Mouse (Mus musculus): ENCODE results near the gene Zmym3. TPM values are rescaled to one million over a fixed set of nuclear protein-coding genes. Genes with fewer than 3 reads are reported as not detected.

Gene Zmym3
- polyA plus RNA-seq, 1 experiment from 2014 or later, result 27.7 TPM

- peaks cover 19% of the 10 kb centered on the region for H3K4me1 ChIP-seq
- H3K36me3 ChIP-seq, result peaks cover 14% of the 10 kb centered on the region
- peak overlapping the region; percentile 62 for H3K27ac ChIP-seq
- no peak; the same call in 1 of the 2 replicates for ATAC-seq (replicated peaks; ENCODE audit: low FRiP score)
- no peaks in the 10 kb centered on the region for H3K9me3 ChIP-seq (replicated peaks)
- H3K9ac ChIP-seq, result peak overlapping the region; percentile 53
- 24% methylated on average over 36 of the region's 36 CpGs for WGBS
- H3K27me3 ChIP-seq, result peaks cover 12% of the 10 kb centered on the region; the same call in 1 of the 2 replicates
- H3K4me2 ChIP-seq, result peak overlapping the region; percentile 77
- peak overlapping the region; percentile 62 for H3K4me3 ChIP-seq (replicated peaks)
Measured at GRCm38 (mm10) chrX:101418946-101419724, 1.5 kb downstream of the Zmym3 start.

GRCm38 (mm10) chrX:101396459-101396858 is 24.2 kb downstream of the Zmym3 start:
- Histone ChIP-seq H3K9ac (no peak overlapping the region), H3K36me3 (no peaks in the 10 kb centered on the region), H3K4me2 (no peak overlapping the region), H3K27me3 (peaks cover 26% of the 10 kb centered on the region), H3K4me3 (replicated peaks) (no peak overlapping the region), H3K27ac (no peak overlapping the region), H3K4me1 (no peaks in the 10 kb centered on the region), H3K9me3 (replicated peaks) (no peaks in the 10 kb centered on the region)
- ATAC-seq (replicated peaks; ENCODE audit: low FRiP score), result no peak
- WGBS, result 25% methylated on average over 11 of the region's 11 CpGs

GRCm38 (mm10) chrX:101394341-101394740 is 26.3 kb downstream of the Zmym3 start:
- no peak overlapping the region for H3K4me3 ChIP-seq (replicated peaks)
- no peaks in the 10 kb centered on the region for H3K36me3 ChIP-seq
- no peaks in the 10 kb centered on the region for H3K9me3 ChIP-seq (replicated peaks)
- 55% methylated on average over 2 of the region's 2 CpGs for WGBS
- ATAC-seq (replicated peaks; ENCODE audit: low FRiP score), result no peak
- no peak overlapping the region for H3K27ac ChIP-seq
- no peaks in the 10 kb centered on the region for H3K4me1 ChIP-seq
- peaks cover 22% of the 10 kb centered on the region for H3K27me3 ChIP-seq
- no peak overlapping the region for H3K9ac ChIP-seq
- H3K4me2 ChIP-seq, result no peak overlapping the region

- Histone ChIP-seq H3K27me3 (peaks cover 32% of the 10 kb centered on the region), H3K9me3 (replicated peaks) (no peaks in the 10 kb centered on the region), H3K9ac (no peak overlapping the region), H3K36me3 (no peaks in the 10 kb centered on the region), H3K4me3 (replicated peaks) (no peak overlapping the region), H3K4me1 (0 out of 2 replicates have a peak, but pooled peaks cover 4% of the 10 kb centered on the region), H3K27ac (no peak overlapping the region), H3K4me2 (no peak overlapping the region)
- no peak for ATAC-seq (replicated peaks; ENCODE audit: low FRiP score)
- 64% methylated on average over 5 of the region's 5 CpGs for WGBS
Measured at GRCm38 (mm10) chrX:101388866-101389537, 31.6 kb downstream of the Zmym3 start.

GRCm38 (mm10) chrX:101386222-101386621 is 34.4 kb downstream of the Zmym3 start:
- no peaks in the 10 kb centered on the region for H3K9me3 ChIP-seq (replicated peaks)
- 0 out of 2 replicates have a peak, but pooled peaks cover 4% of the 10 kb centered on the region for H3K4me1 ChIP-seq
- 40% methylated on average over 4 of the region's 4 CpGs for WGBS
- peaks cover 60% of the 10 kb centered on the region for H3K27me3 ChIP-seq
- no peak overlapping the region for H3K9ac ChIP-seq
- H3K4me3 ChIP-seq (replicated peaks), result no peak overlapping the region
- no peak for ATAC-seq (replicated peaks; ENCODE audit: low FRiP score)
- H3K4me2 ChIP-seq, result no peak overlapping the region
- no peaks in the 10 kb centered on the region for H3K36me3 ChIP-seq
- H3K27ac ChIP-seq, result no peak overlapping the region

- Histone ChIP-seq H3K9ac (no peak overlapping the region), H3K36me3 (no peaks in the 10 kb centered on the region), H3K4me1 (0 out of 2 replicates have a peak, but pooled peaks cover 4% of the 10 kb centered on the region), H3K27ac (no peak overlapping the region), H3K4me2 (peak overlapping the region; percentile 52), H3K27me3 (peaks cover 73% of the 10 kb centered on the region), H3K4me3 (replicated peaks) (peak overlapping the region; percentile 26), H3K9me3 (replicated peaks) (no peaks in the 10 kb centered on the region)
- WGBS, result 18% methylated on average over 32 of the region's 32 CpGs
- peak; percentile 33; the same call in 1 of the 2 replicates for ATAC-seq (replicated peaks; ENCODE audit: low FRiP score)
Measured at GRCm38 (mm10) chrX:101384439-101385137, 36.1 kb downstream of the Zmym3 start.

- no peaks in the 10 kb centered on the region for H3K36me3 ChIP-seq
- peaks cover 81% of the 10 kb centered on the region for H3K27me3 ChIP-seq
- no peak; the same call in 1 of the 2 replicates for ATAC-seq (replicated peaks; ENCODE audit: low FRiP score)
- no peak overlapping the region for H3K4me3 ChIP-seq (replicated peaks)
- no peak overlapping the region for H3K27ac ChIP-seq
- H3K4me2 ChIP-seq, result no peak overlapping the region
- no peaks in the 10 kb centered on the region for H3K9me3 ChIP-seq (replicated peaks)
- no peak overlapping the region for H3K9ac ChIP-seq
- H3K4me1 ChIP-seq, result 0 out of 2 replicates have a peak, but pooled peaks cover 4% of the 10 kb centered on the region
- 31% methylated on average over 18 of the region's 18 CpGs for WGBS
Measured at GRCm38 (mm10) chrX:101383455-101383854, 37.2 kb downstream of the Zmym3 start.

GRCm38 (mm10) chrX:101379744-101380143 is 40.9 kb downstream of the Zmym3 start:
- no peak for ATAC-seq (replicated peaks; ENCODE audit: low FRiP score)
- Histone ChIP-seq H3K9me3 (replicated peaks) (no peaks in the 10 kb centered on the region), H3K4me3 (replicated peaks) (no peak overlapping the region), H3K9ac (no peak overlapping the region), H3K27ac (no peak overlapping the region), H3K27me3 (peaks cover 77% of the 10 kb centered on the region), H3K4me1 (0 out of 2 replicates have a peak, but pooled peaks cover 4% of the 10 kb centered on the region), H3K4me2 (no peak overlapping the region), H3K36me3 (no peaks in the 10 kb centered on the region)
- 50% methylated on average over 1 of the region's 1 CpGs for WGBS

- Histone ChIP-seq H3K4me2 (0 out of 2 replicates have a peak overlapping the region, but pooled peaks have one; percentile 21), H3K27me3 (peaks cover 60% of the 10 kb centered on the region)
- WGBS, result 56% methylated on average over 4 of the region's 4 CpGs
Measured at GRCm38 (mm10) chrX:101377076-101377475, 43.6 kb downstream of the Zmym3 start.

GRCm38 (mm10) chrX:101376190-101376968 is 44.3 kb downstream of the Zmym3 start, which contains the start of gene Gjb1:
Gene Gjb1 (plus strand): TSS chrX:101376378.
- Histone ChIP-seq H3K36me3 (no peaks in the 10 kb centered on the region), H3K27ac (peak within 1 kb of the TSS; percentile 71), H3K9ac (no peak within 1 kb of the TSS), H3K4me2 (0 out of 2 replicates have a peak within 1 kb of the TSS, but pooled peaks have one; percentile 21), H3K9me3 (replicated peaks) (no peaks in the 10 kb centered on the region), H3K4me1 (0 out of 2 replicates have a peak, but pooled peaks cover 5% of the 10 kb centered on the region), H3K27me3 (peaks cover 53% of the 10 kb centered on the region), H3K4me3 (replicated peaks) (0 out of 2 replicates have a peak within 1 kb of the TSS, but pooled peaks have one; percentile 2)
- peak; percentile 26; the same call in 1 of the 2 replicates for ATAC-seq (replicated peaks; ENCODE audit: low FRiP score)
- WGBS, result 61% methylated on average over 7 of the region's 7 CpGs

More at GRCm38 (mm10) chrX:101377076-101377475, 43.6 kb downstream of the Zmym3 start:
- Histone ChIP-seq H3K9ac (no peak overlapping the region), H3K36me3 (no peaks in the 10 kb centered on the region), H3K4me1 (0 out of 2 replicates have a peak, but pooled peaks cover 5% of the 10 kb centered on the region), H3K9me3 (replicated peaks) (no peaks in the 10 kb centered on the region), H3K27ac (peak overlapping the region; percentile 71), H3K4me3 (replicated peaks) (0 out of 2 replicates have a peak overlapping the region, but pooled peaks have one; percentile 2)
- ATAC-seq (replicated peaks; ENCODE audit: low FRiP score), result peak; percentile 88

- WGBS, result 50% methylated on average over 5 of the region's 5 CpGs
- Histone ChIP-seq H3K36me3 (no peaks in the 10 kb centered on the region), H3K27me3 (peaks cover 39% of the 10 kb centered on the region), H3K9me3 (replicated peaks) (no peaks in the 10 kb centered on the region), H3K4me3 (replicated peaks) (no peak overlapping the region), H3K4me2 (no peak overlapping the region), H3K9ac (no peak overlapping the region), H3K27ac (0 out of 2 replicates have a peak overlapping the region, but pooled peaks have one; percentile 41), H3K4me1 (0 out of 2 replicates have a peak, but pooled peaks cover 5% of the 10 kb centered on the region)
- peak; percentile 58; the same call in 1 of the 2 replicates for ATAC-seq (replicated peaks; ENCODE audit: low FRiP score)
Measured at GRCm38 (mm10) chrX:101372946-101373345, 47.7 kb downstream of the Zmym3 start.
